Mouse (Mus musculus): ENCODE data around the gene Nebl. TPM values are rescaled to one million over a fixed set of nuclear protein-coding genes. Genes with fewer than 3 reads are reported as not detected.

Nebl gene
- polyA plus RNA-seq, 1 experiment from 2014 or later = 9.4 TPM

GRCm38 (mm10) chr2:17365671-17366070 lies 365.6 kb downstream of the Nebl start:
- Histone ChIP-seq H3K9ac (ENCODE audit: low read depth, low read length) (no peak overlapping the region), H3K27me3 (replicated peaks; ENCODE audit: control insufficient read depth, insufficient read depth, low read length) (no peaks in the 10 kb centered on the region), H3K9me3 (ENCODE audit: control insufficient read depth, low read length) (no peaks in the 10 kb centered on the region), H3K36me3 (ENCODE audit: control insufficient read depth, insufficient read depth, low read length) (no peaks in the 10 kb centered on the region), H3K27ac (replicated peaks; ENCODE audit: low read depth, low read length) (no peak overlapping the region), H3K4me3 (ENCODE audit: low read depth, low read length) (no peak overlapping the region), H3K4me2 (ENCODE audit: low read depth, low read length) (no peak overlapping the region), H3K4me1 (ENCODE audit: control insufficient read depth, insufficient read depth, low read length) (peaks cover 4% of the 10 kb centered on the region; the same call in 1 of the 2 replicates)
- ATAC-seq (ENCODE audit: low read depth) (no peak), DNase-seq (ENCODE audit: low spot score) (no peak)
- 83% methylated on average over 5 of the region's 5 CpGs for WGBS

GRCm38 (mm10) chr2:17364971-17365548 lies 366.2 kb downstream of the Nebl start:
- Histone ChIP-seq H3K4me3 (ENCODE audit: low read depth, low read length) (no peak overlapping the region), H3K9me3 (ENCODE audit: control insufficient read depth, low read length) (no peaks in the 10 kb centered on the region), H3K4me1 (ENCODE audit: control insufficient read depth, insufficient read depth, low read length) (peaks cover 4% of the 10 kb centered on the region; the same call in 1 of the 2 replicates), H3K27me3 (replicated peaks; ENCODE audit: control insufficient read depth, insufficient read depth, low read length) (no peaks in the 10 kb centered on the region), H3K36me3 (ENCODE audit: control insufficient read depth, insufficient read depth, low read length) (no peaks in the 10 kb centered on the region), H3K4me2 (ENCODE audit: low read depth, low read length) (no peak overlapping the region), H3K27ac (replicated peaks; ENCODE audit: low read depth, low read length) (no peak overlapping the region), H3K9ac (ENCODE audit: low read depth, low read length) (no peak overlapping the region)
- ATAC-seq (ENCODE audit: low read depth) (no peak), DNase-seq (ENCODE audit: low spot score) (no peak)
- WGBS = 80% methylated on average over 6 of the region's 6 CpGs

- WGBS = 35% methylated on average over 12 of the region's 12 CpGs
- Histone ChIP-seq H3K4me3 (ENCODE audit: low read depth, low read length) (no peak overlapping the region), H3K9me3 (ENCODE audit: control insufficient read depth, low read length) (no peaks in the 10 kb centered on the region), H3K4me2 (ENCODE audit: low read depth, low read length) (0 out of 2 replicates have a peak overlapping the region, but pooled peaks have one; percentile 7), H3K27me3 (replicated peaks; ENCODE audit: control insufficient read depth, insufficient read depth, low read length) (no peaks in the 10 kb centered on the region), H3K4me1 (ENCODE audit: control insufficient read depth, insufficient read depth, low read length) (peaks cover 4% of the 10 kb centered on the region; the same call in 1 of the 2 replicates), H3K36me3 (ENCODE audit: control insufficient read depth, insufficient read depth, low read length) (no peaks in the 10 kb centered on the region), H3K27ac (replicated peaks; ENCODE audit: low read depth, low read length) (no peak overlapping the region), H3K9ac (ENCODE audit: low read depth, low read length) (no peak overlapping the region)
- DNase-seq (ENCODE audit: low spot score) (peak; percentile 55), ATAC-seq (ENCODE audit: low read depth) (no peak)
These were observed 367.7 kb downstream of the Nebl start for GRCm38 (mm10) chr2:17363337-17364216.

DNA sequence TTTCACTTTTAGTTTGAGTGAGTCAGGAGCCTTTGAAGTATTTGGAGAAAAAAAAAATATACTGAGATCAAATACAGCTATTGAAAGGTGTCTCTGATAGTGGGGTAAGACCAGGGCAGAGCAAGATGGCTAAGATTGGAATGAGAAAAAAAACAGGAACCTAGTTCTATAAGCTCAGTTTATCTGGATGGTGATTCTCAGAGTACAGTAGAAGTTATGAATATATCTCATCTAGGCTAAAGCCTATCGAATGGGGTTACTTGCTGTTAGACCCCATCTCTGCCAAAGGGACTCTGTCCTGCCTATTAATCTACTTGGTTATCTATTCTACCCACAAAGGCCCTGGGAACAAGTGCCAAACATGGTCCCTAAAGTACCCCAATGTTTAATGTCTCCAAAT lies 369.1 kb downstream of the Nebl start:
- DNase-seq (ENCODE audit: low spot score) (no peak), ATAC-seq (ENCODE audit: low read depth) (no peak)
- no peak overlapping the region for H3K4me2 ChIP-seq (ENCODE audit: low read depth, low read length)
- H3K9me3 ChIP-seq (ENCODE audit: control insufficient read depth, low read length) = no peaks in the 10 kb centered on the region
- H3K9ac ChIP-seq (ENCODE audit: low read depth, low read length) = no peak overlapping the region
- no peak overlapping the region for H3K27ac ChIP-seq (replicated peaks; ENCODE audit: low read depth, low read length)
- peaks cover 4% of the 10 kb centered on the region; the same call in 1 of the 2 replicates for H3K4me1 ChIP-seq (ENCODE audit: control insufficient read depth, insufficient read depth, low read length)
- H3K36me3 ChIP-seq (ENCODE audit: control insufficient read depth, insufficient read depth, low read length) = no peaks in the 10 kb centered on the region
- H3K4me3 ChIP-seq (ENCODE audit: low read depth, low read length) = no peak overlapping the region
- no peaks in the 10 kb centered on the region for H3K27me3 ChIP-seq (replicated peaks; ENCODE audit: control insufficient read depth, insufficient read depth, low read length)
- WGBS = 92% methylated on average over 1 of the region's 1 CpGs

DNA sequence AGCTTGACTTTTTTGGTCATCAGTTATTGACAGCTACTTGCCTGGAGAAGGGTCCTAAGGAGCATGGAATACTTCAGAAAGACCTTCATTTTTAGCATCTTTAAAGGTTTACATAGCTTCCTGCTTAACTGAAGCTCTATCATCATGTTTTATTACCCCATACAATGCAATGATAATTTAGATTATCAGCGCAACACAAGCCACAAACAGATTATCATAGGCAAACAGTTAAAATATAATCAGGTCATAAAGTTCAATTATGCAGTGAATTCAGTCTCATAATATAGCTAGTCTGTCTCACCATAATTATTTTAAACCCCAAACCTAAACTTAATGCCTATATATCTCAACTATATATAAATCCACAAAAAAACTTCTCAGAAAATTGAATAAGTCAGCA lies 386.6 kb downstream of the Nebl start:
- Histone ChIP-seq H3K4me1 (ENCODE audit: control insufficient read depth, insufficient read depth, low read length) (no peaks in the 10 kb centered on the region), H3K27me3 (replicated peaks; ENCODE audit: control insufficient read depth, insufficient read depth, low read length) (no peaks in the 10 kb centered on the region), H3K27ac (replicated peaks; ENCODE audit: low read depth, low read length) (no peak overlapping the region), H3K9ac (ENCODE audit: low read depth, low read length) (no peak overlapping the region), H3K36me3 (ENCODE audit: control insufficient read depth, insufficient read depth, low read length) (no peaks in the 10 kb centered on the region), H3K9me3 (ENCODE audit: control insufficient read depth, low read length) (no peaks in the 10 kb centered on the region), H3K4me3 (ENCODE audit: low read depth, low read length) (no peak overlapping the region), H3K4me2 (ENCODE audit: low read depth, low read length) (no peak overlapping the region)
- WGBS = 92% methylated on average over 1 of the region's 1 CpGs
- DNase-seq (ENCODE audit: low spot score) (no peak), ATAC-seq (ENCODE audit: low read depth) (no peak)

- 76% methylated on average over 5 of the region's 5 CpGs for WGBS
These were observed 395.8 kb downstream of the Nebl start for GRCm38 (mm10) chr2:17335451-17335850.

GRCm38 (mm10) chr2:17326590-17326989 lies 404.7 kb downstream of the Nebl start:
- Histone ChIP-seq H3K9ac (ENCODE audit: low read depth, low read length) (no peak overlapping the region), H3K4me3 (ENCODE audit: low read depth, low read length) (no peak overlapping the region), H3K4me1 (ENCODE audit: control insufficient read depth, insufficient read depth, low read length) (no peaks in the 10 kb centered on the region), H3K4me2 (ENCODE audit: low read depth, low read length) (no peak overlapping the region), H3K27me3 (replicated peaks; ENCODE audit: control insufficient read depth, insufficient read depth, low read length) (no peaks in the 10 kb centered on the region), H3K27ac (replicated peaks; ENCODE audit: low read depth, low read length) (no peak overlapping the region), H3K36me3 (ENCODE audit: control insufficient read depth, insufficient read depth, low read length) (no peaks in the 10 kb centered on the region), H3K9me3 (ENCODE audit: control insufficient read depth, low read length) (no peaks in the 10 kb centered on the region)
- 96% methylated on average over 1 of the region's 1 CpGs for WGBS
- peak; percentile 59 for DNase-seq (ENCODE audit: low spot score)
- no peak for ATAC-seq (ENCODE audit: low read depth)

More at GRCm38 (mm10) chr2:17335451-17335850, 395.8 kb downstream of the Nebl start:
- ATAC-seq (ENCODE audit: low read depth) (no peak), DNase-seq (ENCODE audit: low spot score) (no peak)
- Histone ChIP-seq H3K4me2 (ENCODE audit: low read depth, low read length) (no peak overlapping the region), H3K27me3 (replicated peaks; ENCODE audit: control insufficient read depth, insufficient read depth, low read length) (no peaks in the 10 kb centered on the region), H3K36me3 (ENCODE audit: control insufficient read depth, insufficient read depth, low read length) (no peaks in the 10 kb centered on the region), H3K9ac (ENCODE audit: low read depth, low read length) (no peak overlapping the region), H3K4me1 (ENCODE audit: control insufficient read depth, insufficient read depth, low read length) (no peaks in the 10 kb centered on the region), H3K9me3 (ENCODE audit: control insufficient read depth, low read length) (no peaks in the 10 kb centered on the region), H3K27ac (replicated peaks; ENCODE audit: low read depth, low read length) (no peak overlapping the region), H3K4me3 (ENCODE audit: low read depth, low read length) (no peak overlapping the region)

DNA sequence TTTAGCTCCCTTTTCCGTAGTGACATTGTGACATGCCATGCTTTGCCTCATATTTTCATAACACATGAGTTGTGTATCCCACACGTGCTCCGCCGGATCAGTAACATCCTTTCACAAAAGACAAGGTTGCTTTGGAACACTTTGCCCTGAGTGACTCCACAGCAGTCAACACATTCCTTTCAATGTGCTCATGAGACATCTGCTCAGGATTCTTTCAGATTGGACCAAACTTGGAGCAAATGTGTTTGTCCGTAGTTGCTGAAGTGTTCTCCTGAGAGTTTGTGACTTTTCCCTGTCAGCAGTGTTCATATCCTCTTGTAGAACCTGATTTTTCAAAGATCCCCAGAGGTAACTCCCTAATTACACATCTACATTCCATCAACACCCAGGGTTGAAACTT lies 414.4 kb downstream of the Nebl start:
- ATAC-seq (ENCODE audit: low read depth) (no peak), DNase-seq (ENCODE audit: low spot score) (peak; percentile 41)
- H3K27me3 ChIP-seq (replicated peaks; ENCODE audit: control insufficient read depth, insufficient read depth, low read length) = no peaks in the 10 kb centered on the region
- no peaks in the 10 kb centered on the region for H3K9me3 ChIP-seq (ENCODE audit: control insufficient read depth, low read length)
- no peak overlapping the region for H3K27ac ChIP-seq (replicated peaks; ENCODE audit: low read depth, low read length)
- H3K9ac ChIP-seq (ENCODE audit: low read depth, low read length) = no peak overlapping the region
- H3K36me3 ChIP-seq (ENCODE audit: control insufficient read depth, insufficient read depth, low read length) = no peaks in the 10 kb centered on the region
- no peak overlapping the region for H3K4me2 ChIP-seq (ENCODE audit: low read depth, low read length)
- H3K4me1 ChIP-seq (ENCODE audit: control insufficient read depth, insufficient read depth, low read length) = no peaks in the 10 kb centered on the region
- 61% methylated on average over 5 of the region's 5 CpGs for WGBS
- no peak overlapping the region for H3K4me3 ChIP-seq (ENCODE audit: low read depth, low read length)
